Comparison of ENCODE assay signal across 16 mouse cellular contexts in genomic region chr17:8698265-8698664, GRCm38 (mm10).
"Had no signal": no experiment of that assay in that cellular context is flagged by ENCODE, and none has a peak within 500 bp of the region (broad histone marks: within the 10 kb centered on the region; RNA-seq: fewer than 3 reads in every experiment).

No protein-coding gene starts in this region.

- DNase-seq: left cerebral cortex, postnatal 4 days; lung, embryonic 14.5 days; lung, postnatal 10 days; lung, postnatal 4 days; midbrain, embryonic 14.5 days; right cerebral cortex, adult 18-20 months; right cerebral cortex, postnatal 4 days; spleen, adult 18-20 months had no signal

- H3K4me3 ChIP-seq: layer of hippocampus, adult 2 months; limb, embryonic 15.5 days; liver, embryonic 12.5 days; midbrain, embryonic 10.5 days; myocyte; neural tube, embryonic 15.5 days; stomach, embryonic 15.5 days had no signal

- H3K4me2 ChIP-seq: limb, embryonic 15.5 days; liver, embryonic 12.5 days; lung, embryonic 14.5 days; neural tube, embryonic 15.5 days; stomach, embryonic 15.5 days had no signal

- H3K36me3 ChIP-seq: limb, embryonic 15.5 days; liver, embryonic 12.5 days; midbrain, embryonic 10.5 days; neural tube, embryonic 15.5 days; stomach, embryonic 15.5 days had no signal

- H3K9me3 ChIP-seq: limb, embryonic 15.5 days; liver, embryonic 12.5 days; neural tube, embryonic 15.5 days; stomach, embryonic 15.5 days had no signal

- H3K9ac ChIP-seq: limb, embryonic 15.5 days; liver, embryonic 12.5 days; lung, embryonic 14.5 days; neural tube, embryonic 15.5 days; stomach, embryonic 15.5 days had no signal

- H3K27me3 ChIP-seq: limb, embryonic 15.5 days; liver, embryonic 12.5 days; neural tube, embryonic 15.5 days; stomach, embryonic 15.5 days had no signal

- H3K27ac ChIP-seq: hindbrain, postnatal 0 days; layer of hippocampus, adult 2 months; limb, embryonic 15.5 days; liver, embryonic 12.5 days; midbrain, embryonic 10.5 days; neural tube, embryonic 15.5 days; stomach, embryonic 15.5 days had no signal

- ATAC-seq: hindbrain, postnatal 0 days; liver, embryonic 12.5 days had no signal

- H3K4me1 ChIP-seq: limb, embryonic 15.5 days; liver, embryonic 12.5 days; neural tube, embryonic 15.5 days; stomach, embryonic 15.5 days had no signal
